Mouse (Mus musculus): ENCODE results near the gene Bglap.
"Not testable (repeated sequence)": the region's sequence is repeated elsewhere in the genome, so short reads cannot be mapped to it uniquely, and the experiment has no call there.

DNA sequence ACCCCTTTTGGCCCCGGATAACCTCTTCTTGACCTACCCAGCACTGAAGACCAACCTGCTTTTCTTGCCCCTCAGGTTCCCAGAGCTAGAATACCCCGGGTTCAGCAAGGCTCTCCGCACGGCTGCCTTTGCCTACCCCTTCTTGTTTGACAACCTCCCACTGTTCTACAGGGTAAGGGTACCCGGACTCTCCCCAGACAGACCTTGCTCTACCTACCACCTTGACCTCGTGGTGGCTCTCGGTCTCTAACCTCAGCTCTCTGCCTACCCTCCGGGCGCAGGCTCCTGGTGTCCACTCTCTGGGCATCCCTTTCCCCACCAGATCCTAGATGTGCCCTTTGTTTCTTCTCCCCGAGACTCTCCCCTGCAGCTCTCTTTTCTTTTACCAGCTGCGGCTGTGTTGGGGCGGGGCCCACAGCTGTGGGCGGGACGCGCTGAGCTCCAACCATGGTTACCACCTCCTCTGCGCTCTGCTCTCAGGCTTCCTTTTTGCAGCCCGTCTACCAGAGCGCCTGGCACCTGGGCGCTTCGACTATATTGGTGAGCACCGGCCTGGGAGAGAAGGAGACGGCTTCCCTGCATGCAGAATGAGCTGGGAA lies 17.3 kb downstream of the Bglap start:
- not testable (repeated sequence) for TF ChIP-seq POLR2A, CTCF (IDR thresholded peaks at IDR 0.05; ENCODE audit: insufficient read depth, low read depth, low read length)
